Mouse (Mus musculus) forelimb bud, embryonic 11.5 days (tissue): ENCODE measurements around the gene Ethe1.

Source experiments
- DNase-seq: peaks from one replicate; pipeline ENCODE4 v3.0.0-alpha.2; 2012; ENCODE audit warnings: low read depth, low spot score

Ethe1 gene

DNA sequence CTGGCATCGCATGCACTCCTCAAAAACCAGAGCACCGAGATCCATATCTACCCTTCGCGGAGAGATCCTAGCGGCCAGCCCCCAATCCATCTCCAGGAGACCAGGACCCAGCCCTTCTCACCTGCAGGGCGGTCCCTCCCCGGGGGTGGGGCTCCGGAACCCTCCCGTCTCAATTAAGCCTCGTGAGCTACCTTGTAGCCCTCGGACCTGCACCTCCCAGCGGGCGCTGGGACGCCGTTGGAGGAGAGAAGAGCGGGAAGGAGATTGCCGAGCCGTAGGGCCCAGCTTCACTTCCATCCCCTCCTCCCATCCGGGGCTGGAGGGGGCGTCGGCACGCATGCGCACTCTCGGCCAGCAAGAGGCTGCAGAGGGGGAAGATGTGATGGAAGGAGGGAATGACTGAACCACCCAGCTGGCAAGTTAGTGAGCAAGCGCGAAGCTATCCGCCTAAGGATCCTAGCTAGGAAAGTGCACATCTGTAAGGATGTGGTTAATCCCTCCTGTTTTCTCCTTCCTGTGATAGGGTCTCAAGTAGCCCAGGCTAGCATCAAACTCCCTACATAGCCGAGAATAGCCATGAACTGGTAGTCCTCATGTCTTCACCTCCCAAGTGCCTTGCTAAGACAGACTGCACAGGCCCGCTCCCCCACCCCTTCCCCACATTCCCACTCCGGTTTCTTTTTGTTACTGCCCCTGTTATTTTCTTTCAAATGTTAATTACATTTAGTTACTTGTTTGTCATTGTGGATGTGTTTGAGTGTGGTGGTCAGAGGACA is at the start of gene Ethe1, which contains the start of gene Zfp575:
TSS of gene Ethe1 (plus strand) at position 214 of the 776 bp plus-strand sequence.
TSS of gene Zfp575 (minus strand) at position 312 of the 776 bp plus-strand sequence.
- peak; percentile 80 for DNase-seq

DNA sequence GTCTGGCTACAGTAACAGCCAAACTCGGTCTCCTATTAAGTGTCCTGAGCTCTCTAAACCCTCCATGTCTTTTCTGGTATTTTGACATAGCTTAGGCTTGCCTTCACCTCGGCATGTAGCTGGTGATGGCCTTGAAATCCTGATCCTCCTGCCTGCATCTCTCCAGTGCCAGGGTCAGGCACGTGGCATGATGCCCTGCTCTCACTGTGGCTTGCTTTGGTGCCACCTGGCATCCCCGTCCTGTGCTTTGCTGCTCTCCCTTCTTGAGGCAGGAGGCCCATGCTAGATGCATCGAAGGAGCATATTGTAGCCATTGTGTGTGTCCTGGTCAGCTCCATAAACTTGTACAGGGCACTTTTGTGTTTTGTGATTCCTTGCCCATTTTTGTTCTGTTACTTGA is 49.8 kb upstream of the Ethe1 start:
- no peak for DNase-seq

DNA sequence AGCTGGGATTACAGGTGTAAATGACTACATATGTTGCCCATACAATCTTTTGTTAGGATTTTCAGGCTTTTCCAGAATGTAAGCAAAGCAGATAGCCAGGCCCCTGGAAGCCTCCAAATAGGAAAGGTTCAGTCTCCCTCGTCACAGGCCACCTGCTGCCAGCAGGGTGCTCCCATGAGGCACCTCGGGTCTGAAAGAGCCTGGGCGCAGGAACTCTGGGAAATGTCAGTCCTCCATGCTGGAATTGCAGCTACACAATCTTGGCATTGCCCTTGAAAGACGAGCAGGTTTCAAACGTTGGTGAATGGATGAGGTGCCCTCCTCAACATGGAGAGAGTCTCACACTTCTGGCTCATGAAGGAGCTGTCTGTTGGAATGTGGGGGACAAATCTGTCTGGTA is 49.2 kb upstream of the Ethe1 start:
- no peak for DNase-seq

DNA sequence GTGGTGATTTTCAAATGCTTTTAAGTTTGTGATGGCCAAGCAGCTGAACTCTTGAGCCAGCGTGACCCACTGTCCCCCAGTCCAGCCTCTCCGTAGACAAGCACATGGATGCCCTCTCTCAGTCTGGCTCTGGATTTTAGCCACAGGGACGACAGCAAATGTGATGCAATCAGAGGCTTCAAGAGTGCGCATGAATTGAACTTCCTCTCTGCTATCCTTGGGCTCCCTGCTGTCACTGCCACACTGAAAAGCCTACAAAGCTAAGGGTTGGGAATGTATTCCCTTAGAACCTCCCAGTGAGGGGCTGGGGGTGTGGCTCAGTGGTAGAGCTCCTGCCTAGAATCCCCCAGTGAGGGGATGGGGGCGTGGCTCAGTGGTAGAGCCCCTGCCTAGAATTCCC is 48.6 kb upstream of the Ethe1 start:
- no peak for DNase-seq

DNA sequence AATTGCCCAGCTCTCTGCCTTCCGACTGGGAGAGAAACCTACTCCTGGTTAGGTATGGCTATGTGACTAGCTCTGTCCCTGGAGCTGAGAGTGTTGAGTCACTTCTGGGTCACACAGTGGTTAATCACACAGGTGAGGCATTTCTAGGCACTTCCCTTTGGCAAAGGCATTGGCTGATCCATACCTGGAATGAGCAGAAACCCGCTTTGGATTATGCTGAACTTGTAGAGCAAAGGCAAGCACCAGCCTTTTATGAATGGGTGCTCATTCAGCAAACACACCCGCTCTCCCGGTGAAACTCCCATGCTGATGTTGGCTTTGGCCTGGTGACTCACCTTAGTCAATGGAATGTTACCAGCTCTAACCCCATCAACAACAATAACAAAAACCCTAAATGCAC is 47.7 kb upstream of the Ethe1 start:
- DNase-seq = no peak

DNA sequence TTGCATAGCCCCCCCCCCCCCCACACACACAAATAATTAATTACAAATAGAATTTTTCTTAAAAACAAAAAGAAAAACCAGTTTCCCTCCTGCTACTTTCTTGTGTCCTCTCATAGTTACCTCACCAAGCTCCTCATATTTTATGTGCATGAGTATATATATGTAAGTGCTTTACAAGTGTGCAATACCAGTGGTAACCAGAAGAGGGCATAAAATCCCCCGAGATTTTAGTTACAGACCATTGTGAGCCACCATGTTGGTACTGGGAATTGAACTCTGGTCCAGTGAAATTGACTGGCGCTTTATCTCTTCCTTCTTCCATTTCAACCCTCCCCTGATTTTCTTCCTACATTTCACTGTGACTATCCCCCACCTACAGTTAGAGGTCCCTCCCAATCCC is 42.8 kb upstream of the Ethe1 start:
- DNase-seq = no peak

DNA sequence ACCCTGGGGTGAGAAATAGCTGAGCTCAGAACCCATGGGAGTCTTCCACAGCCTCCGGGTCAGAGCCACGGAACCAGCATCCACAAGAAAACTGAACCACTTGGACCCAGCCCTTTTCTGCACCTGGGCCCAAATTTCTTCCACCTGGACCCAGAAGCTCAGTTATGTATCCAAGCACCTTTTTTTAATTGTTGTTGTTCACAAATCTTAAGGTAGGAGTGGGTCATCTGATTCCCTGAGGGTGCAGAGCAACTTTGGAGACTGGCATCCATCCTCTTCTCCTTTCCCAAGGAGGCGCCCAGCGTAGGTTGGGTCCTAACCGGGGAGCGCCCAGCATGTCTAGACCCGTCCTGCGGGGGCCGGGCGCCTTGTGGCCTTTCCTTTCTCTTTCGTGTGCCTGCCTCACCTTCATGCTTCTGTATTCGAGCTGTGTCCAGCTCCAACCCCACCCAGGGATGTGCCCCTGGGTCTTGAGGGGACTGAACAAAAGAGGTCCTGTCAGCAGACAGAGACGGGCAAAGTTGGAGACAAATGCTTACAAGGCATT is 41.2 kb upstream of the Ethe1 start, which contains the start of the genes Pinlyp and Xrcc1:
TSS of gene Pinlyp (minus strand) at position 51 of the 547 bp plus-strand sequence.
TSS of gene Xrcc1 (plus strand) at position 222 of the 547 bp plus-strand sequence.
- no peak for DNase-seq

DNA sequence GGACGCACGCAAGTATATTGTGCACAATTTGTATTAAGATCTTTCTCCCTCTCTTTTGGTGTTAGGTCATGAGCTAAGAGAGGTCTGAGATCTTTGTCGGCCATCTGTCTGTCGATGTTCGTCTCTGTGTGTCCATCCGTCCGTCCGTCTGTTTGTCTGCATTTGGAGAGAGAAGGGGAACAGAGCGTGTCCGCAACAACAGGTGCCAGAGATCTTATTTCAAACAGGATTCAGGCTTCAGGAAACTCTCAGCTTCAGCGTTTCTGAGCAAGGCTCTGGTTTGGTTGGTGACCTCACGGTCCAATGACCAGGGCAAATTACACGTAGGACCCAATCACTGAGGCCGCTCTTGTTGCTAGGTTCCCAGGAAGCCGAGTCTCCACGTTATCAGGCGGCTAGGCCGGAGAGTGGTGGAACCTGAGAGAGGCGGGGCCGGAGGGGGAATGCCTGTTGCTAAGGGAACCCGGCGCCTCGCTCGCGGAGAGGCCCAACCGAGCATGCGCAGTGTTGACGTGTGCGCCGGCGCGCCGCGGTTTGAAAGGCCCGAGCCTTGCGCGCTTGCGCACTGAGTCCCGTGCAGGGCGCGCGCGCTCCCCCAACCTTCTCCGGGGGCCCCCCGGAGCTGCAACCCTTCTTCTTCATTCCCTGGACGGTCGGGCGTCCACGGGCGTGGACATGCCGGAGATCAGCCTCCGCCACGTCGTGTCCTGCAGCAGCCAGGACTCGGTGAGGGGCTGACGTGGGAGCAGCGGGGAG is 40.5 kb upstream of the Ethe1 start:
- DNase-seq = peak; percentile 99

DNA sequence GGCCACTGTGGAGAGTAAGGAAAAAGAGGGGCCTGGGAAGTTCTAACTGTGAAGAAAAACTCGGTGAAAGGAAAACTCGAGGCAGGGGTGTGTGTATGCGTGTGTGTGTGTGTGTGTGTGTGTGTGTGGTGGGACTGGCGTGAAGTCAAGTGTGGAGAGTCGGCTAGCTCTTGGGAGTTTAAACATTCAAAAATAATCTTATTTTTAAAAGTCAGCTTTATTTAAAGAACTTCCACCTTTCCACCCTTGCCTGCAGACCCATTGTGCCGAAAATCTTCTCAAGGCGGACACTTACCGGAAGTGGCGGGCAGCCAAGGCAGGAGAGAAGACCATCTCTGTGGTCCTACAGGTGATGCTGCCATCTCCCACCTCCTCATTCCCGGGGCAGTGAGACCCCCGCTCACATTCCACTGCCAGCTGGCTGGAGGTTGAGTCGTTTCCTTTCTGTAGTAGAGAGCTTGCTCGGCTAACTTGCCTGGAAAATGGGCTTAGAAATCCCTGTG is 39.8 kb upstream of the Ethe1 start:
- no peak for DNase-seq

DNA sequence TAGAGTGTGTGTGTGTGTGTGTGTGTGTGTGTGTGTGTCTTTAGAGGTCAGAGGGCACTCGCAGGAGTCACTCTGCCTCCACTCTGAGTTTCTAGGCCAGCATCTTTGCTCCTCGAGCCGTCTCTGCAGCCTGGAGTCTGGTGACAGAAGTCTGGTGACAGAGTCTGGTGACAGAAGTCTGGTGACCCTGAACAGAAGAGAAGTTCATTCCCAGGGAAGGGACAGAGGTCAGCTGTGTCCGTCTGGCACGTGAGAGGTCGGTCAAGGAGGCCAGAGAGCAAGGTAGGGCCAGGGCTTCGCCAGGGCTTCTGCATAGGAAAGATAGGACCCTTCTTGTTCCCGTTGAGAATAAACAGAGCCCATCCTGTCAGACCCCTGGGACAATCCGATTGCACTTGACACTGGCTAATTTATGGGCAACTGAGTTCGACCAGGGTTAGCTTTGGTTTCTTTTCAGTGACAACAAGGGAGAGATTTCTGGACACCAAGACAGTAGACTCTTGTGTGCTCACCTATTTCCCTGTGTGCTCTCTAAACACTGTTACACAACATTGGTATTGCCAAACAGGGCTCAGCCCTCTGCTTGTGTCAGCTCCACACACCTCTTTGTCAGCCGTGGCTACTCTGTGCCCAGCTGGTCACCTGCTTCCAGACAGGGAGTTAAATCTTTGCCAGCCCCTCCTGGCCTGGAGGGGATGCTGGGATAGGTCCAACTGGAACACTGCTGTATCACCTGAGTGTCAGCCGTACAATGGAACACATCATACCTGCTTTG is 35.2 kb upstream of the Ethe1 start:
- no peak for DNase-seq

DNA sequence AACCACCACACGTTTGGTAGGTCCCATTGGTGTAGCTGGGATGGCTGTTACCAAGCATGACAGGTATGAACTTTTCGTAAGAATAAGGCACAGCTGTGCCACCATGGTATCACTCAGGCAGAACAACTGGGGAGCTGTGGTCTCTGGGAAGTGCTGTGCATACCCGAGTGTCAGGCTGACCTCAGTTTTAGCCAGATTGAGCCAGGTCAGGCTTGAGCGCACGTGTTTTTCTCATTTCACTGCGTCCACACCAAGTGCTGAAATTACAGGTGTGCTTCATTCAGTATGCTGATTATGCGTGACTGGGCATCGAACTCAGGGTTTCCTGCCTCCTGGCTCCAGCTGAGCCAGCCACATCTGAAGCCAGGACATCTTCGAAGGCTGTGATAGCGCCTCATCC is 31.6 kb upstream of the Ethe1 start:
- no peak for DNase-seq

DNA sequence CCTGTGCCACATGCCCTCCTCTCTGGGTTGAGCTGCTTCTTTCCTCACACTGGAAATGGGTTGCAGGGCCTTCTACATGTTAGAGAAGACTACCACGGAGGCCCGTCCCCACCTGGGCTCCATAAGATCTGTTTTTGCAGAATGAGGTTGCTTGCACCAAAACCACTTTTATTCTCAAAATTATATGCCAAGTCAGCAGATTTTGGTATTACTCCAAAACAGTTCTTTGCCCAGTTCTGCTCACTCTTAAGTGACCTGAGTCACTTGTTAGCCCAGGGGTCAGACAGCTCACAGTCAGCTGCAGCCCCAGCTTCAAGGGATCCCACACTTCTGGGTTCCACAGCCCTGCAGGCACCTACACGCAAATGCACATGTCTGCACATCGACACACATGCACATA is 25.9 kb upstream of the Ethe1 start:
- no peak for DNase-seq

DNA sequence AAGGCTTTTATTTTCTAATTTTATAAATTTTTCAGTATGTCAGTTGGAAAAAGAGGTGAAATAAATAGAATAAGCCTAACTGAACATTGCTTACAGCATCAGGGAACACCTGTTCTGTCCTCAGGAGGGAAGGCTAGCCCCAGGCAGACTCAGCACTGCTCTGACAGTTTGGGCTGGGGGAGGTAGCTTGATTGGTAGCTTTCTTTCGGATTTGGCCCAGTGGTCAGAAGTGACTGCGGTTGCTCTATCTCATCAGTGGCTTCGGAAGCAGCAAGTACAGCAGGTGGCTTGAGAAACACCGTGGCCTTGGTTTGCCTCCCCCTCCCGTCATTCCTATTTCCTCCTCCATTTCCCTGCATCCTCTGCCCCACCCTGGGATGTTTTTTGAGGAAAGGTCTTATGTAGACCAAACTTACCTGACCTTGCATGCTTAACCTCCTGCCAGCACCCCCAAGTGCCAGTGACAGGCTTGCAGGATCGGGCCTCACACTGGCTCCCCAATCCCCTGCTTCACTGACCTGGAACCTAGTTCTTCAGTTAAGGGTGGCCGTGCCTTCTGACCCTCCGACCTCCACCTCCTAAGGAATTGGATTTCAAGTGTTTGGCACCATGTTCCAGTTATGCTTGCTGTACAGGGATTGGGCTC is 24.0 kb upstream of the Ethe1 start:
- no peak for DNase-seq

DNA sequence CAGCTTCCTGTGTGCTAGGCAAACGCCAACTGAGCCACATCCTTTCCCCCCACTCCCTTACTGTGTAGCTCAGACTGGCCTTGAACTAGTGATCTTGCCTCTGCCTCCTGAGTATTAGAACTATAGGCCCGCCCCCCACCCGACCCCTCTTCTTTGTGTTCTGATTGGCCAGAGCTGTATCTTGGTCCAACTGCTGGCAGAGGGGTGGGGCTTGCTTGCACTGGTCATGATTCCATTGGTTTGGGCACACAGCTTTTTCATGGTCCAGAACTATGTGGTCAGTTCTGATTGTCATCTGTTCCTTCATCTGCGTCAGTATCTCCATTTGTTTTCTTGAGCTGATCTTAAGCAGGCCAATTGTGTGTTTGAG is 23.5 kb upstream of the Ethe1 start:
- DNase-seq = no peak

DNA sequence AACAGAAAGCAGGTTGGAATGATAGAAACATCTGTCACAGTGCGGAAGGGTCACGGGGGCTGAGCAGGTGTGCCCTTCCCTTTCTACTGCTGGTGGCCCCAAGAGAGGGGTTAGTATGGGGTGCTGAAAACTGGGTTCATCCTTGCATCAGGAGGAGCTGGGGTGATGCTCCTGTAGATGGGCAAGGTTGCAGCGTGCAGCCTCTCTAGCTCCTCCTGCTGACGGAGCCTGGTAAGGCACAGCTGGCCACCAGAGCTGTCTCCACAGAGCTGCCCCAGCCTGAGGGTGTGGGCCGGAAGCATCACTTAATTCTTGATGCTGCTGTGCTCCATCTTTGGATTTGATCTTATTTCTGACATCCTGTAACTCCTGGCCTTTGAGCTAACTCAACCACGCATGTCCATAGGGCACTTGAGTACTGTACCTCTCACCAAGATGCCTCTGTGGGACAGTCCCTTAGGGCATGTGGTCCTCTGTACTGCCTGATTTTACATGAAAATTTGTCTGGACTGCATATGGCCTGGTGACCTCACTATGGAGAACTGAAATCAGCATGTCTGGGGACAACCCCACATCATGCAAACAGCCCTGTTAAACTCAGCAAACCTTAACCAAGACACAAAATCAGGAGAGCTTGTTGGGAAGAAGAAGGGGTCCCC is 22.6 kb upstream of the Ethe1 start:
- peak; percentile 63 for DNase-seq

DNA sequence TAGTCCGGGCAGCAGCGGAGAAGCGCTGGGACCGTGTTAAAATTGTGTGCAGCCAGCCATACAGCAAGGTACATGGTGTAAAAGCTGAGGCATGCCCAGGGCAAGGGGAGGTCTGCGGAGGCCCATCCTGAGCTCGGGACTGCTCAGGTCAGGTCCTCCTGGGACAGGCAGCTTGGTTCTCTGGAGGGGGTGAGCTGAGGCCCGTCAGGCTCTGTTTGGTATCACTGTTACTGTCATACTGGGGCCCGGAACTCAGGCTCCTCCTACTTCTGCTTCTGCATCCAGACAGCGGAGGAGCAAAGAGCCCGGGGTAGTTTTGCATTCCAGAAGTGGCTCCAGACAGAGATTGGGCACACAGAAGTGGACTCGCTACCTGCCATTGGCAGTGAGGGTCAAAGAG is 21.7 kb upstream of the Ethe1 start:
- DNase-seq = no peak

DNA sequence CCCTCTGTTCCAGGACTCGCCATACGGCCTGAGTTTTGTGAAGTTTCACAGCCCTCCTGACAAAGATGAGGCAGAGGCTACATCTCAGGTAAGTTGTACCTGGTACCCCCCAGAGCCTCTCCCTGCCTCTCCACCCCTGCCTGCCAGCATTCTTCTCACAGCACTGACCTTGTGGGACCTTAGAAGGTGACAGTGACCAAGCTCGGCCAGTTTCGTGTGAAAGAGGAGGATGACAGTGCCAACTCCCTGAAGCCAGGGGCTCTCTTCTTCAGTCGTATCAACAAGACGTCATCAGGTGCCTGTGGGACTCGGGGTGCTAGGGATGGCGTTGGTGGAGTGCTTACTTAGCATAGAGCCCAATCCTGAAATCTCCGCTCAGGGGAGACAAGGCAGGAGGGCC is 21.1 kb upstream of the Ethe1 start:
- DNase-seq = no peak

DNA sequence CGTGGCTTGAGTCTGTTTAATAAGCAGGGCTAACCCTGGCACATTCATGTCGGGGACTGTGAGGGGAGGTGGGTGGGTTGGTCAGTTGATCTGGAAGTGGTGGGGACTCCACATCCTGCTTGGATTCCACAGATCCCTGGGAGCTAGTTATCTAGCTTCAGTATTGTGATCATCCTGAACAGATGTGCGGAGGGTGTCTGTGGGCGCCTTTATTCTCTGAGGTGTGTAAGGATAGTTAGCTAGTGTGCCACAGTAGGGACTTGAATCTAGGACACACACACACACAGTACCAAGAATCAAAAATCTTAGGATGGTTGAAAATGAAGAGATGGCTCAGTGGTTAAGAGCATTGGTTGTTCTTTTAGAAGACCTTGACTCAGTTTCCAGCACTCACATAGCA is 18.8 kb upstream of the Ethe1 start:
- DNase-seq = no peak

DNA sequence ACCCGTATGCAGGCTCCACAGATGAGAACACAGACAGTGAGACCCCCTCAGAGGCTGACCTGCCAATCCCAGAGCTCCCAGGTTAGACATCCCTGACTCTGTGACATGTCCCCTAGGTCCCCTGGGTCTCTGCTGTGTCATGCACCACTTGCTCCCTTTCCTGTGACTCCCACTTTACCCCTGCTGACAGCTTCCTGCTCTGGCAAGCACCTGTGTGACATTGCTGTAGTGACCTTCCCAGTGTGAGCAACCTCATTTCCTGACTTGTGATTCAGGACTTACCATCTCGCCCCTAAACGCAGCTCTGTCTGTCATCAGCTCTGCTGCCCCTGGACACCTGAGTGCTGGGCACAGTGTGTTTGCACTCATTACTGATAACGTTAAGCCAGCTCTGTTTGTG is 16.3 kb upstream of the Ethe1 start:
- DNase-seq = no peak

DNA sequence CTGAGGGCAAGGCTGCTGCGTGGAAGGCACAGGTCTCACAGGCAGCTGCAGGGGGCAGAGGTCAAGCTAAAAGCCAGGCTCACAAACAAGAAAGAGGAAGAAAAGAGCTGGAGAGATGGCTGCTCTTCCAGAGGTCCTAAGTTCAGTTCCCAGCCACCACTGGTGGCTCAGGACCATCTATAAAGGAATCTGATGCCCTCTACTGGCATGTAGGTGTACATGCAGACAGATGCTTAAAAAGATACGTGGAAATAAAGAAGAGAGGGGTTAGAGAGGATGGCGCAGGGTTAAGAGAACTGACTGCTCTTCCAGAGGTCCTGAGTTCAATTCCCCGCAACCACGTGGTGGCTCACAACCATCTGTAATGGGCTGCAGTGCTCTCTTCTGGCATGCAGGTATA is 14.9 kb upstream of the Ethe1 start:
- DNase-seq = no peak
